Mouse (Mus musculus) Patski (cell line): ENCODE data around the gene Slc51b. TPM values are rescaled to one million over a fixed set of nuclear protein-coding genes. Genes with fewer than 3 reads are reported as not detected.

Experiments
- ATAC-seq: fragments of 100-300 bp; one replicate; pipeline ENCODE4 v1.8.0; 2021
- CTCF ChIA-PET: fragments of 350-600 bp; sonication (Branson Sonifier 250); formaldehyde crosslinking; loops from one replicate; lab custom pipeline; 2022; ENCODE audit warnings: inconsistent platforms; lab: Charles Lee
- POLR2A ChIA-PET: fragments of 350-600 bp; sonication (Branson Sonifier 250); formaldehyde crosslinking; loops from one replicate; lab custom pipeline; 2022; ENCODE audit warnings: antibody characterized with exemption, inconsistent platforms; lab: Charles Lee
- DNase-seq: peaks from one replicate; pipeline ENCODE4 v3.0.0-alpha.2; 2011; ENCODE audit warnings: low read depth, low spot score
- H3K27me3 ChIP-seq: fragments of 371-371 bp; one replicate; pipeline ENCODE4 v1.5.1; 2021
- CTCF ChIP-seq: fragments of 100-300 bp; IDR thresholded peaks from one replicate; pipeline ENCODE4 v1.5.1; 2021
- in situ Hi-C: fragments of 300-500 bp; cut with MboI; formaldehyde crosslinking; loops from 3 replicates; pipeline ENCODE4 v1.11.1; 2018; ENCODE audit warnings: low pct_unique_long_range_greater_than_20kb, mixed read lengths
- polyA plus RNA-seq: library from polyadenylated mRNA; unstranded; gene quantifications from one replicate; pipeline ENCODE4 v1.2.3, GENCODE M21; 2021

Gene Slc51b
- polyA plus RNA-seq, 1 experiment from 2014 or later: 0.26 TPM

GRCm38 (mm10) chr9:65375163-65375934 lies 47.4 kb downstream of the Slc51b start:
- ATAC-seq (no peak), DNase-seq (peak; percentile 61)
- H3K27me3 ChIP-seq: no peaks in the 10 kb centered on the region
- ChIA-PET CTCF (interaction anchor here (0.8 to 3.9 kb wide), 4 partner anchors 8 to 56 kb away, joined by 4 to 12 read pairs (median 5); no protein-coding TSS in a partner anchor), POLR2A (interaction anchor here (0.7 to 1.4 kb wide), 3 partner anchors 38 to 499 kb away, joined by 3 to 4 read pairs (median 3); no protein-coding TSS in a partner anchor)
- in situ Hi-C loops: no loop called here
- no peak for TF ChIP-seq CTCF

DNA sequence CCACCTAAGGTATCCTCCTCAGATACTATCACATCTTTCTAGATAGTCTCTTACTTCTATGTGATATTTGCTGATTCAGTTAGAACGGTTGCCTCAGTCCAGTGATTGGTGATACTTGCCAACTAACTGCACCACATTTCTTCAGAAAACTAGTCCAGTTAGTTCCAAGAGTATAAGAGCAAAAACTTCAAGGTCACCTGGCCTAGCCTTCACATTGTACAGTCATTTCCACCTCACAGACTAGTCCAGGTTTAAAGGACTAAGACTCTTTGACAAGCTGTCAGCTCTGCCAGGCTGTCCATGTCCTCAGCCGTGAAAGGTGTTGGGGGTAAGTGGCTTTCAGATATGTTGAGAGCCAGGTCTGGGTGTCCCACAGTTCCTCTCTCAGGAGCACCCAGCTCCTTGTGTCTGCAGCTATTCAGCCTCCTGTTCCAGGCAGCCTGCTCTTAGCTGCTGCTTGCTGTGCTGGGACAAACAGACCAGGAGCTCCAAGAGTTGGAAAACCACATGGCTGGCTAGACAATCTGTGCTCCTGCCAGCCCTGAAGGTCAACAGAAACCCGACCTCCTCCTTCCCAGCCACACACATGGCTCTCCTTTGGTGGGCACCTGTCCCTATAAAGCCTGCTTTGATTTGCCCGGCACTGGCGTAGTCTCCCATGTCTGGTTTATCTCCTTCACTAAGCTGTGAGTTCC lies 48.1 kb downstream of the Slc51b start:
- ChIA-PET CTCF (interaction anchor here (1.3 to 3.9 kb wide), 3 partner anchors 9 to 27 kb away, joined by 4 to 12 read pairs (median 5); no protein-coding TSS in a partner anchor), POLR2A (interaction anchor here (0.7 to 1.4 kb wide), 3 partner anchors 39 to 500 kb away, joined by 3 to 4 read pairs (median 3); no protein-coding TSS in a partner anchor)
- in situ Hi-C loops: no loop called here
- no peak for TF ChIP-seq CTCF
- no peaks in the 10 kb centered on the region for H3K27me3 ChIP-seq
- DNase-seq (no peak), ATAC-seq (no peak)

DNA sequence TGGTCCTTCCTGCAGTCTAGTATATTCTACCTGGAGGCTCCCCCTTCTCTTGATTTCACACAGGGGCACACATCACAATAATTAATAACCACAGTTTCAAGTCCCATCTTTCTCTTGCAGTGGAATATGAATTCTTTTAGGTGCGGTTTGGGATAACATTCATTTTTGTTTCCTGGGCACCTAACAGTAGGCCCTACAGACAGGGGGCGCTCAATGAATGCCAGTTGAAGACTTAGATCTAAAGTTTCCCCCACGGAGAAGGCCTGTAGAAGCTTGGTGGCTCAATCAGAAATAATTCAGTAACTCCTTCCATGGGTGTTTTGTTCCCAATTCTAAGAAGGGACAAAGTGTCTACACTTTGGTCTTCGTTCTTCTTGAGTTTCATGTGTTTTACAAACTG lies 50.3 kb downstream of the Slc51b start:
- in situ Hi-C loops: no loop called here
- H3K27me3 ChIP-seq: no peaks in the 10 kb centered on the region
- no peak for ATAC-seq
- TF ChIP-seq CTCF: no peak
- ChIA-PET POLR2A (no interaction called here), CTCF (interaction anchor here (1.0 to 3.9 kb wide), 7 partner anchors 11 to 63 kb away, joined by 3 to 12 read pairs (median 6); partner anchors contain the start of gene Mtfmt)
- DNase-seq: no peak

DNA sequence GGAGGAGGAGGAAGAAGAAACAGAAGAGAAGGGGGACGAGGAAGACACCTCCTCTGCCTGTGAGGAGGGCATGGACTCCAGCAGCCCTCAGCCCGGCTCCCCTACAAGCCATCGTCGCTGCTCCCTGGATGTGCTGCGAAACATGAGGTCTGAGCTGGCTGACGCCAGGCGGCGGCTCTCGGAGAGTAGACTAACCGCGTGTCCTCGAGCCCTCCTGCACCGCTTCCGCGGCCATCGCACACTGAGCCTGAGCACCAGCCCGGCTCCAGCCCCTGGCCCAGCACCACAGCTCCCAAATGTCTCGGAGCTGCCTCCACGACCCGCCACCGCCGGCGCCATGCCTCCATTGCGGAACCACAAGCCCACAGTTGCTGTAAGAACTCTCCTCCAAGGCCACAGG lies 51.0 kb downstream of the Slc51b start:
- ATAC-seq (no peak), DNase-seq (no peak)
- CTCF ChIA-PET: interaction anchor here (1.9 to 2.3 kb wide), 2 partner anchors 62 to 64 kb away, joined by 6 to 8 read pairs; partner anchors contain the start of gene Mtfmt
- in situ Hi-C loops: no loop called here
- no peaks in the 10 kb centered on the region for H3K27me3 ChIP-seq
- TF ChIP-seq CTCF: no peak
- POLR2A ChIA-PET: no interaction called here

DNA sequence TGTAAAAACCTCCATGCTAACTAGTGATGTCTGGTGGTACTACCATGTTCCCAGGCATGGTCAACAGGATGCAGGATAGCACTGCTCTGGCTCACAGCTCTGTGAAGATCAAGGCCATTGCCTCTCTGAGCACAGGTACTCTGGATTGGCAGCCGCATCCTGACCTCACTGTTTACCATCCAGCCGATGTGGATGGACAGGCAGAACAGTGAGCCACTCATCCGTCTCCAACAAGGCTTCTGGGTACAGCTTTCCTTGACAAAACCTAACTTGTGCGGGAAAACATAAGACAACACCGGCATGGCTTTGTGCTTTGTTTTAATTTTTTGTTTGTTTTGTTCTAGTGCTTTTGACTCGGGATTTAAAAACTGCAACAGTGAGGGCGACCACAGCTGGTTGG lies 57.0 kb downstream of the Slc51b start:
- TF ChIP-seq CTCF: no peak
- CTCF ChIA-PET: no interaction called here

GRCm38 (mm10) chr9:65363684-65364083 lies 59.1 kb downstream of the Slc51b start:
- TF ChIP-seq CTCF: no peak
- CTCF ChIA-PET: no interaction called here
- POLR2A ChIA-PET: no interaction called here
- DNase-seq (no peak), ATAC-seq (no peak)
- H3K27me3 ChIP-seq: no peaks in the 10 kb centered on the region
- in situ Hi-C loops: loop anchor here (10.0 kb wide), 1 partner anchor 221 kb away; the partner anchor contains the start of genes Pif1 and Plekho2

More for the DNA sequence above, 57.0 kb downstream of the Slc51b start:
- H3K27me3 ChIP-seq: no peaks in the 10 kb centered on the region
- in situ Hi-C loops: loop anchor here (10.0 kb wide), 1 partner anchor 219 kb away; the partner anchor contains the start of genes Pif1 and Plekho2
- no peak for ATAC-seq
- POLR2A ChIA-PET: no interaction called here
- DNase-seq: no peak

Other genes starting within 250 kb of the Slc51b start
- 7.0 TPM for gene Parp16, start 227.6 kb downstream of the Slc51b start, polyA plus RNA-seq
- not detected for gene Cilp, start 157.8 kb downstream of the Slc51b start, polyA plus RNA-seq
- 39.2 TPM for gene Clpx, start 128.7 kb downstream of the Slc51b start, polyA plus RNA-seq
- 16.7 TPM for gene Pdcd7, start 76.9 kb downstream of the Slc51b start, polyA plus RNA-seq
- gene Ubap1l, start 61.9 kb downstream of the Slc51b start, polyA plus RNA-seq: 0.19 TPM
- 0.01 TPM for gene Kbtbd13, start 31.3 kb downstream of the Slc51b start, polyA plus RNA-seq
- 52.0 TPM for gene Rasl12, start 24.4 kb downstream of the Slc51b start, polyA plus RNA-seq
- gene Mtfmt, start 12.8 kb upstream of the Slc51b start, polyA plus RNA-seq: 21.3 TPM
- 112 TPM for gene Spg21, start 38.0 kb upstream of the Slc51b start, polyA plus RNA-seq
- gene Ankdd1a, start 97.2 kb upstream of the Slc51b start, polyA plus RNA-seq: not detected
- 11.9 TPM for gene Plekho2, start 157.1 kb upstream of the Slc51b start, polyA plus RNA-seq
- gene Pif1, start 164.2 kb upstream of the Slc51b start, polyA plus RNA-seq: 7.2 TPM
- 53.9 TPM for gene Rbpms2, start 206.7 kb upstream of the Slc51b start, polyA plus RNA-seq
- gene Oaz2, start 245.0 kb upstream of the Slc51b start, polyA plus RNA-seq: 197 TPM